Mouse (Mus musculus) liver, adult 2 months (tissue): Measurements from ENCODE around the gene Calcrl. TPM values are rescaled to one million over a fixed set of nuclear protein-coding genes. Genes with fewer than 3 reads are reported as not detected.
A peak's percentile ranks its signal among the peaks of the same experiment; 100 is the strongest.

Experiments
- DNase-seq: peaks from one replicate; pipeline ENCODE4 v3.0.0-alpha.2; 2011; ENCODE audit warnings: low read depth, low spot score; ENCODE audit errors: extremely low read depth
- H3K27ac ChIP-seq: fragments of 200-500 bp; replicated peaks from 2 replicates; pipeline ENCODE4 v1.5.1; 2012; ENCODE audit warnings: low read depth, mild to moderate bottlenecking, control low read depth, inconsistent platforms, low read length; ENCODE audit not compliant: insufficient read depth
- H3K27me3 ChIP-seq: fragments of 200-500 bp; 2 replicates; pipeline ENCODE4 v1.6.1; 2012; ENCODE audit warnings: mild to moderate bottlenecking, moderate library complexity, low read length, inconsistent platforms; ENCODE audit not compliant: control insufficient read depth, insufficient read depth
- H3K36me3 ChIP-seq: fragments of 200-500 bp; 2 replicates; pipeline ENCODE4 v1.6.1; 2012; ENCODE audit warnings: low read length, inconsistent platforms; ENCODE audit not compliant: control insufficient read depth, insufficient read depth
- H3K4me1 ChIP-seq: fragments of 200-500 bp; 2 replicates; pipeline ENCODE4 v1.6.1; 2011; ENCODE audit warnings: low read length; ENCODE audit not compliant: control insufficient read depth, insufficient read depth
- H3K4me3 ChIP-seq: fragments of 200-500 bp; 2 replicates; pipeline ENCODE4 v1.5.1; 2011; ENCODE audit warnings: low read depth, mild to moderate bottlenecking, control low read depth, low read length, moderate library complexity; ENCODE audit not compliant: insufficient read depth
- H3K79me2 ChIP-seq: fragments of 200-500 bp; 2 replicates; pipeline ENCODE4 v1.6.1; 2012; ENCODE audit warnings: inconsistent platforms, mild to moderate bottlenecking, low read length, moderate library complexity; ENCODE audit not compliant: control insufficient read depth, insufficient read depth
- H3K9ac ChIP-seq: fragments of 200-500 bp; 2 replicates; pipeline ENCODE4 v1.6.1; 2012; ENCODE audit warnings: low read depth, mild to moderate bottlenecking, control low read depth, inconsistent platforms, low read length
- CTCF ChIP-seq: fragments of 200-500 bp; IDR thresholded peaks from 2 replicates; pipeline ENCODE4 v1.5.1; 2011; ENCODE audit warnings: low read depth, low read length, control low read depth
- POLR2A ChIP-seq: fragments of 200-500 bp; IDR thresholded peaks from 2 replicates; pipeline ENCODE4 v1.6.1; 2011; ENCODE audit warnings: low read length, control low read depth; ENCODE audit not compliant: insufficient read depth; ENCODE audit errors: extremely low read depth
- WGBS: fragments of 180-500 bp; shearing (Covaris S2); methylation state at CpG from one replicate; pipeline ENCODE4 v1.1.7; 2018; 5-methylcytosine and 5-hydroxymethylcytosine counted together
- polyA plus RNA-seq: library from polyadenylated mRNA; depleted of rRNA; stranded (reverse); fragments of >200 nt; gene quantifications from 2 replicates; pipeline ENCODE4 v1.2.3, GENCODE M21; 2012
- total RNA-seq: library from RNA; depleted of rRNA; stranded (reverse); fragments of >200 nt; gene quantifications from 2 replicates; pipeline ENCODE4 v1.2.3, GENCODE M21; 2014

Calcrl gene
- total and polyA plus RNA-seq, 2 experiments: 7.5 to 31.3 TPM

- Histone ChIP-seq H3K9ac (no peak overlapping the region), H3K79me2 (no peaks in the 10 kb centered on the region), H3K27ac (peak overlapping the region; percentile 42), H3K27me3 (no peaks in the 10 kb centered on the region), H3K4me3 (no peak overlapping the region), H3K36me3 (no peaks in the 10 kb centered on the region), H3K4me1 (no peaks in the 10 kb centered on the region; the same call in 1 of the 2 replicates)
- 77% methylated on average over 7 of the region's 7 CpGs for WGBS
- DNase-seq: no peak
- TF ChIP-seq POLR2A: no peak
- no peak for TF ChIP-seq CTCF
Observed at GRCm38 (mm10) chr2:84388023-84388416, 37.2 kb downstream of the Calcrl start.

- TF ChIP-seq CTCF (no peak), POLR2A (no peak)
- no peaks in the 10 kb centered on the region for H3K79me2 ChIP-seq
- H3K4me3 ChIP-seq: 0 out of 2 replicates have a peak overlapping the region, but pooled peaks have one; percentile 16
- 63% methylated on average over 11 of the region's 11 CpGs for WGBS
- no peaks in the 10 kb centered on the region for H3K36me3 ChIP-seq
- H3K9ac ChIP-seq: no peak overlapping the region
- H3K4me1 ChIP-seq: no peaks in the 10 kb centered on the region; the same call in 1 of the 2 replicates
- DNase-seq: peak; percentile 18
- H3K27ac ChIP-seq: peak overlapping the region; percentile 79
- H3K27me3 ChIP-seq: no peaks in the 10 kb centered on the region
Observed at GRCm38 (mm10) chr2:84387394-84388022, 37.7 kb downstream of the Calcrl start.

GRCm38 (mm10) chr2:84386563-84387393 lies 38.4 kb downstream of the Calcrl start:
- H3K9ac ChIP-seq: no peak overlapping the region
- no peaks in the 10 kb centered on the region for H3K79me2 ChIP-seq
- no peaks in the 10 kb centered on the region for H3K36me3 ChIP-seq
- peak; percentile 29 for DNase-seq
- 58% methylated on average over 18 of the region's 18 CpGs for WGBS
- peak overlapping the region; percentile 79 for H3K27ac ChIP-seq
- H3K4me1 ChIP-seq: no peaks in the 10 kb centered on the region; the same call in 1 of the 2 replicates
- H3K27me3 ChIP-seq: no peaks in the 10 kb centered on the region
- H3K4me3 ChIP-seq: no peak overlapping the region
- no peak for TF ChIP-seq POLR2A

- 0 out of 2 replicates have a peak overlapping the region, but pooled peaks have one; percentile 29 for H3K27ac ChIP-seq
- DNase-seq: no peak
- H3K9ac ChIP-seq: no peak overlapping the region
- no peaks in the 10 kb centered on the region for H3K27me3 ChIP-seq
- 69% methylated on average over 6 of the region's 6 CpGs for WGBS
- H3K36me3 ChIP-seq: no peaks in the 10 kb centered on the region
- H3K4me3 ChIP-seq: no peak overlapping the region
- no peak for TF ChIP-seq CTCF
- no peak for TF ChIP-seq POLR2A
- no peaks in the 10 kb centered on the region; the same call in 1 of the 2 replicates for H3K79me2 ChIP-seq
- H3K4me1 ChIP-seq: peaks cover 3% of the 10 kb centered on the region; the same call in 1 of the 2 replicates
Observed at GRCm38 (mm10) chr2:84384911-84385693, 40.1 kb downstream of the Calcrl start.

GRCm38 (mm10) chr2:84383828-84384227 lies 41.4 kb downstream of the Calcrl start:
- no peak for DNase-seq
- H3K36me3 ChIP-seq: no peaks in the 10 kb centered on the region
- H3K27ac ChIP-seq: no peak overlapping the region
- 82% methylated on average over 4 of the region's 4 CpGs for WGBS
- H3K9ac ChIP-seq: no peak overlapping the region
- peaks cover 6% of the 10 kb centered on the region; the same call in 1 of the 2 replicates for H3K4me1 ChIP-seq
- H3K79me2 ChIP-seq: no peaks in the 10 kb centered on the region; the same call in 1 of the 2 replicates
- TF ChIP-seq CTCF (no peak), POLR2A (no peak)
- H3K27me3 ChIP-seq: no peaks in the 10 kb centered on the region
- no peak overlapping the region for H3K4me3 ChIP-seq
